Mouse (Mus musculus): ENCODE data around the gene Ccdc187. TPM values are rescaled to one million over a fixed set of nuclear protein-coding genes. Genes with fewer than 3 reads are reported as not detected.
A peak's percentile ranks its signal among the peaks of the same experiment; 100 is the strongest.

Ccdc187 gene
- polyA plus RNA-seq (2015; fragmentation: Nextera tagmentation; extraction: Ambion mirVana) = 0.15 and 0.19 TPM in 2 replicates

- Histone ChIP-seq H3K4me1 (ENCODE audit: control insufficient read depth, insufficient read depth, low read depth, low read length) (peaks cover 30% of the 10 kb centered on the region), H3K27me3 (replicated peaks; ENCODE audit: control insufficient read depth, insufficient read depth, low read length) (no peaks in the 10 kb centered on the region), H3K9me3 (ENCODE audit: control insufficient read depth, low read length) (no peaks in the 10 kb centered on the region), H3K9ac (ENCODE audit: low read depth, low read length) (no peak within 1 kb of the TSS), H3K4me2 (ENCODE audit: low read length) (no peak within 1 kb of the TSS), H3K4me3 (ENCODE audit: low read length) (no peak within 1 kb of the TSS), H3K36me3 (ENCODE audit: control insufficient read depth, insufficient read depth, low read length) (no peaks in the 10 kb centered on the region), H3K27ac (ENCODE audit: low read depth, low read length) (no peak within 1 kb of the TSS)
- WGBS = 89% methylated on average over 2 of the region's 2 CpGs
- no peak for ATAC-seq
These were observed at the start of gene Ccdc187 for GRCm38 (mm10) chr2:26294457-26294856. Gene Ccdc187 (minus strand): TSS chr2:26294557.

GRCm38 (mm10) chr2:26342609-26343490 lies 48.5 kb upstream of the Ccdc187 start:
- Histone ChIP-seq H3K9me3 (ENCODE audit: control insufficient read depth, low read length) (no peaks in the 10 kb centered on the region), H3K9ac (ENCODE audit: low read depth, low read length) (no peak overlapping the region; the same call in 1 of the 2 replicates), H3K36me3 (ENCODE audit: control insufficient read depth, insufficient read depth, low read length) (peaks cover 57% of the 10 kb centered on the region), H3K4me1 (ENCODE audit: control insufficient read depth, insufficient read depth, low read depth, low read length) (peaks cover 6% of the 10 kb centered on the region), H3K4me3 (ENCODE audit: low read length) (no peak overlapping the region), H3K27me3 (replicated peaks; ENCODE audit: control insufficient read depth, insufficient read depth, low read length) (no peaks in the 10 kb centered on the region), H3K4me2 (ENCODE audit: low read length) (no peak overlapping the region), H3K27ac (ENCODE audit: low read depth, low read length) (no peak overlapping the region)
- no peak for ATAC-seq
- WGBS = 68% methylated on average over 11 of the region's 11 CpGs

- ATAC-seq = 0 out of 2 replicates have a peak, but pooled peaks have one; percentile 9
- no peak overlapping the region for H3K9ac ChIP-seq (ENCODE audit: low read depth, low read length)
- no peaks in the 10 kb centered on the region for H3K27me3 ChIP-seq (replicated peaks; ENCODE audit: control insufficient read depth, insufficient read depth, low read length)
- no peaks in the 10 kb centered on the region for H3K9me3 ChIP-seq (ENCODE audit: control insufficient read depth, low read length)
- WGBS = 71% methylated on average over 10 of the region's 10 CpGs
- H3K4me1 ChIP-seq (ENCODE audit: control insufficient read depth, insufficient read depth, low read depth, low read length) = peaks cover 6% of the 10 kb centered on the region
- H3K4me3 ChIP-seq (ENCODE audit: low read length) = no peak overlapping the region
- H3K36me3 ChIP-seq (ENCODE audit: control insufficient read depth, insufficient read depth, low read length) = peaks cover 55% of the 10 kb centered on the region
- H3K27ac ChIP-seq (ENCODE audit: low read depth, low read length) = no peak overlapping the region; the same call in 1 of the 2 replicates
- H3K4me2 ChIP-seq (ENCODE audit: low read length) = no peak overlapping the region
These were observed 47.7 kb upstream of the Ccdc187 start for GRCm38 (mm10) chr2:26342044-26342443.

- Histone ChIP-seq H3K9ac (ENCODE audit: low read depth, low read length) (no peak overlapping the region), H3K4me1 (ENCODE audit: control insufficient read depth, insufficient read depth, low read depth, low read length) (peaks cover 6% of the 10 kb centered on the region), H3K27ac (ENCODE audit: low read depth, low read length) (peak overlapping the region; percentile 42; the same call in 1 of the 2 replicates), H3K9me3 (ENCODE audit: control insufficient read depth, low read length) (no peaks in the 10 kb centered on the region), H3K4me3 (ENCODE audit: low read length) (no peak overlapping the region), H3K27me3 (replicated peaks; ENCODE audit: control insufficient read depth, insufficient read depth, low read length) (no peaks in the 10 kb centered on the region), H3K36me3 (ENCODE audit: control insufficient read depth, insufficient read depth, low read length) (peaks cover 50% of the 10 kb centered on the region), H3K4me2 (ENCODE audit: low read length) (no peak overlapping the region)
- WGBS = 88% methylated on average over 2 of the region's 2 CpGs
- ATAC-seq = no peak
These were observed 47.2 kb upstream of the Ccdc187 start for GRCm38 (mm10) chr2:26341510-26341981.

- no peaks in the 10 kb centered on the region for H3K27me3 ChIP-seq (replicated peaks; ENCODE audit: control insufficient read depth, insufficient read depth, low read length)
- no peak overlapping the region for H3K27ac ChIP-seq (ENCODE audit: low read depth, low read length)
- 78% methylated on average over 5 of the region's 5 CpGs for WGBS
- H3K4me2 ChIP-seq (ENCODE audit: low read length) = no peak overlapping the region
- no peak overlapping the region for H3K4me3 ChIP-seq (ENCODE audit: low read length)
- H3K36me3 ChIP-seq (ENCODE audit: control insufficient read depth, insufficient read depth, low read length) = peaks cover 28% of the 10 kb centered on the region
- peaks cover 6% of the 10 kb centered on the region for H3K4me1 ChIP-seq (ENCODE audit: control insufficient read depth, insufficient read depth, low read depth, low read length)
- H3K9ac ChIP-seq (ENCODE audit: low read depth, low read length) = no peak overlapping the region
- ATAC-seq = peak; percentile 31; the same call in 1 of the 2 replicates
- no peaks in the 10 kb centered on the region for H3K9me3 ChIP-seq (ENCODE audit: control insufficient read depth, low read length)
These were observed 44.8 kb upstream of the Ccdc187 start for GRCm38 (mm10) chr2:26339204-26339551.

- Histone ChIP-seq H3K4me1 (ENCODE audit: control insufficient read depth, insufficient read depth, low read depth, low read length) (peaks cover 6% of the 10 kb centered on the region), H3K36me3 (ENCODE audit: control insufficient read depth, insufficient read depth, low read length) (peaks cover 22% of the 10 kb centered on the region), H3K9me3 (ENCODE audit: control insufficient read depth, low read length) (no peaks in the 10 kb centered on the region), H3K27ac (ENCODE audit: low read depth, low read length) (peak overlapping the region; percentile 29; the same call in 1 of the 2 replicates), H3K4me3 (ENCODE audit: low read length) (no peak overlapping the region), H3K27me3 (replicated peaks; ENCODE audit: control insufficient read depth, insufficient read depth, low read length) (no peaks in the 10 kb centered on the region), H3K4me2 (ENCODE audit: low read length) (no peak overlapping the region), H3K9ac (ENCODE audit: low read depth, low read length) (no peak overlapping the region)
- peak; percentile 69 for ATAC-seq
- 61% methylated on average over 8 of the region's 13 CpGs for WGBS
These were observed 44.2 kb upstream of the Ccdc187 start for GRCm38 (mm10) chr2:26338302-26339203.

GRCm38 (mm10) chr2:26330702-26331101 lies 36.3 kb upstream of the Ccdc187 start:
- no peaks in the 10 kb centered on the region for H3K27me3 ChIP-seq (replicated peaks; ENCODE audit: control insufficient read depth, insufficient read depth, low read length)
- H3K9me3 ChIP-seq (ENCODE audit: control insufficient read depth, low read length) = no peaks in the 10 kb centered on the region
- peaks cover 38% of the 10 kb centered on the region for H3K36me3 ChIP-seq (ENCODE audit: control insufficient read depth, insufficient read depth, low read length)
- H3K4me2 ChIP-seq (ENCODE audit: low read length) = peak overlapping the region; percentile 31; the same call in 1 of the 2 replicates
- H3K4me1 ChIP-seq (ENCODE audit: control insufficient read depth, insufficient read depth, low read depth, low read length) = no peaks in the 10 kb centered on the region
- 60% methylated on average over 6 of the region's 6 CpGs for whole genome bisulfite sequencing
- ATAC-seq = peak; percentile 15; the same call in 1 of the 2 replicates
- 0 out of 2 replicates have a peak overlapping the region, but pooled peaks have one; percentile 10 for H3K4me3 ChIP-seq (ENCODE audit: low read length)
- H3K9ac ChIP-seq (ENCODE audit: low read depth, low read length) = no peak overlapping the region
- peak overlapping the region; percentile 69; the same call in 1 of the 2 replicates for H3K27ac ChIP-seq (ENCODE audit: low read depth, low read length)

- H3K4me2 ChIP-seq (ENCODE audit: low read length) = no peak overlapping the region; the same call in 1 of the 2 replicates
- 0 out of 2 replicates have a peak overlapping the region, but pooled peaks have one; percentile 10 for H3K4me3 ChIP-seq (ENCODE audit: low read length)
- 72% methylated on average over 4 of the region's 4 CpGs for WGBS
- H3K27ac ChIP-seq (ENCODE audit: low read depth, low read length) = peak overlapping the region; percentile 75
- H3K4me1 ChIP-seq (ENCODE audit: control insufficient read depth, insufficient read depth, low read depth, low read length) = no peaks in the 10 kb centered on the region
- H3K9me3 ChIP-seq (ENCODE audit: control insufficient read depth, low read length) = no peaks in the 10 kb centered on the region
- no peak overlapping the region for H3K9ac ChIP-seq (ENCODE audit: low read depth, low read length)
- H3K27me3 ChIP-seq (replicated peaks; ENCODE audit: control insufficient read depth, insufficient read depth, low read length) = no peaks in the 10 kb centered on the region
- H3K36me3 ChIP-seq (ENCODE audit: control insufficient read depth, insufficient read depth, low read length) = peaks cover 45% of the 10 kb centered on the region
- ATAC-seq = peak; percentile 90
These were observed 35.7 kb upstream of the Ccdc187 start for GRCm38 (mm10) chr2:26330056-26330468.
